Mouse (Mus musculus) thymus, adult 2 months (tissue): ENCODE measurements around the gene Rsad1. TPM values are rescaled to one million over a fixed set of nuclear protein-coding genes. Genes with fewer than 3 reads are reported as not detected.

Experiments
- DNase-seq: peaks from one replicate; pipeline ENCODE4 v3.0.0; 2021
- H3K27ac ChIP-seq: fragments of 200-500 bp; 2 replicates; pipeline ENCODE4 v1.5.1; 2012; ENCODE audit warnings: low read length, control low read depth; ENCODE audit not compliant: control insufficient read depth, insufficient read depth
- H3K27me3 ChIP-seq: fragments of 200-500 bp; 2 replicates; pipeline ENCODE4 v1.6.1; 2012; ENCODE audit warnings: mild to moderate bottlenecking, low read length, moderate library complexity, mixed read lengths; ENCODE audit not compliant: control insufficient read depth, insufficient read depth
- H3K36me3 ChIP-seq: fragments of 200-500 bp; 2 replicates; pipeline ENCODE4 v1.6.1; 2012; ENCODE audit warnings: mild to moderate bottlenecking, low read length, moderate library complexity; ENCODE audit not compliant: control insufficient read depth, insufficient read depth
- H3K4me1 ChIP-seq: fragments of 200-500 bp; replicated peaks from 2 replicates; pipeline ENCODE4 v1.6.1; 2012; ENCODE audit warnings: low read length; ENCODE audit not compliant: control insufficient read depth, insufficient read depth
- H3K4me3 ChIP-seq: fragments of 200-500 bp; 2 replicates; pipeline ENCODE4 v1.5.1; 2012; ENCODE audit warnings: mild to moderate bottlenecking, low read length, control low read depth, moderate library complexity; ENCODE audit not compliant: control insufficient read depth, insufficient read depth
- CTCF ChIP-seq: fragments of 200-500 bp; IDR thresholded peaks from 2 replicates; pipeline ENCODE4 v1.5.1; 2012; ENCODE audit warnings: mild to moderate bottlenecking, control low read depth, low read length, moderate library complexity, borderline replicate concordance; ENCODE audit not compliant: control insufficient read depth, poor library complexity, insufficient read depth; ENCODE audit errors: extremely low read depth
- POLR2A ChIP-seq: fragments of 200-500 bp; IDR thresholded peaks from 2 replicates; pipeline ENCODE4 v1.6.1; 2012; ENCODE audit warnings: mild to moderate bottlenecking, low read length, control low read depth, moderate library complexity; ENCODE audit not compliant: control insufficient read depth, poor library complexity, insufficient read depth; ENCODE audit errors: extremely low read depth
- WGBS: fragments of 180-500 bp; shearing (Covaris S2); methylation state at CpG from one replicate; pipeline ENCODE4 v1.1.7; 2018; 5-methylcytosine and 5-hydroxymethylcytosine counted together
- polyA plus RNA-seq: library from polyadenylated mRNA; depleted of rRNA; stranded (reverse); fragments of >200 nt; gene quantifications from 2 replicates; pipeline ENCODE4 v1.2.3, GENCODE M21; 2012

Rsad1 gene
- polyA plus RNA-seq, 1 experiment = 5.4 TPM

DNA sequence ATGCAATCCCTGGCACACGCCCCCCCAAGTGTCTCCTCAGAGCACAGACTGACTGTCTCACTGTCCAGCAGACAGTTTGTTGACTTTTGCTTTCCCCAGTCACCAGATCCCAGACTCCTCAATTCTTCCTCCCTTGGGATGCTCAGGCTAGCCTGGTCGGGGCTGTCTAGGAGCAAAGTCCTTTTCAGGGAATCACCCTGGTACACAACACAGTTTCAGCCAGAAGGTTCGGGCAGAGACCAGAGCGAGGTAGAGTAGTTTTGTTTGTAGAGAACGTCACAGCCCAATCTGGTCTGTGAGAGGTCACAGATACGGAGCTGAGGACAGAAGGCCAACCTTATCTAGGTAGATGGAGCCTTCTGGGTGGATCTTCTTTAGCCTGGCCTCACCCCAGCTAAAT, 17.5 kb upstream of the Rsad1 start:
- no peak for TF ChIP-seq CTCF
- no peak for TF ChIP-seq POLR2A
- peaks cover 31% of the 10 kb centered on the region for H3K4me1 ChIP-seq
- no peaks in the 10 kb centered on the region for H3K36me3 ChIP-seq
- peaks cover 4% of the 10 kb centered on the region; the same call in 1 of the 2 replicates for H3K27me3 ChIP-seq
- DNase-seq = no peak
- WGBS = 94% methylated on average over 6 of the region's 6 CpGs
- no peak overlapping the region for H3K4me3 ChIP-seq
- H3K27ac ChIP-seq = no peak overlapping the region

DNA sequence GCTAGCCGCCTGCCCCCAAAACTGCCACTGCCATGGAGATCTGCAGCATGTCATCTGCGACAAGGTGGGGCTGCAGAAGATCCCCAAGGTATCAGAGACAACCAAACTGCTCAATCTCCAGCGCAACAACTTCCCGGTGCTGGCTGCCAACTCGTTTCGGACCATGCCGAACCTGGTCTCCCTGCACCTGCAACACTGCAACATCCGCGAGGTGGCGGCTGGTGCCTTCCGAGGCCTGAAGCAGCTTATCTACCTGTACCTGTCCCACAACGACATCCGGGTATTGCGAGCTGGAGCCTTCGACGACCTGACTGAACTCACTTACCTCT, 16.1 kb upstream of the Rsad1 start:
- no peak overlapping the region for H3K4me3 ChIP-seq
- DNase-seq = no peak
- H3K27me3 ChIP-seq = peaks cover 4% of the 10 kb centered on the region; the same call in 1 of the 2 replicates
- peaks cover 20% of the 10 kb centered on the region for H3K4me1 ChIP-seq
- H3K36me3 ChIP-seq = no peaks in the 10 kb centered on the region
- WGBS = 46% methylated on average over 16 of the region's 16 CpGs
- TF ChIP-seq POLR2A (no peak), CTCF (no peak)
- no peak overlapping the region for H3K27ac ChIP-seq

DNA sequence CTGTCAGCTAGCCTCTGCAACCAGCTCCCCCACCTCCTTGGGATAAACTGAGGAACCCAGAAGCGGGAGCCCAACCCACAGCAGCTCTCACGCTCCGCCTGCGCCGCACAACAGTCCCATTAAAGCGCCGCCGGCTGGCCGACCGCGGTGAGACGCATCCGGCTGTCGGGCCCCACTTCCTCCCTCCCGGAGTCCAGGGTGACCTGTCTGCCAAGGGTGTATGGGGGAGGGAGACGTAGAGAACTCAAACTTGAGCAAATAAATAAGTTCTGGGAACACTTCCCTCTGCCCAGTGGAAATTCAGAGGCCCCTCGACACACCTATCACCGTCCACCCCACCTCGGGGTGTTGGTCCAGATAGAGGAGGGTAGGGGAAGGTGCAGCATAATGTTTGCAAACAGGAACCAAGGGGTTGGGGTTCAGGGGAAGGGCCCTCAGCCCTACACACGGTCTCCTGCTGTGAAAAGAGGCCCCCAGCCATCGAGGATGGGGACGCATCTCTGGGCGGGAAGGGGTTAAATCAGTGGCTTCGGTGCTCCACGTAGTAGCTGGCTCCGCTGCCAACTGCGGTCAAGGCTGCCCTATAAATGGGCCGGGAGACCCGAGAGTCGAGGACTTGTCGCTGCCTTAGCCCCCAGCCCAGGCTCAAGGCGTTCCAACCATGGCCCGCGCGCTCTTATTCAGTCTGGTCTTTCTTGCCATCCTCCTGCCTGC, 15.5 kb upstream of the Rsad1 start, which contains the start of gene Chad:
TSS of gene Chad (plus strand) at position 611 of the 714 bp plus-strand sequence.
- 0 out of 2 replicates have a peak within 1 kb of the TSS, but pooled peaks have one; percentile 8 for H3K4me3 ChIP-seq
- no peak for TF ChIP-seq CTCF
- TF ChIP-seq POLR2A = no peak
- 8% methylated on average over 35 of the region's 35 CpGs for WGBS
- peak; percentile 48 for DNase-seq
- H3K36me3 ChIP-seq = no peaks in the 10 kb centered on the region
- peaks cover 4% of the 10 kb centered on the region; the same call in 1 of the 2 replicates for H3K27me3 ChIP-seq
- no peak within 1 kb of the TSS for H3K27ac ChIP-seq
- peaks cover 18% of the 10 kb centered on the region for H3K4me1 ChIP-seq

DNA sequence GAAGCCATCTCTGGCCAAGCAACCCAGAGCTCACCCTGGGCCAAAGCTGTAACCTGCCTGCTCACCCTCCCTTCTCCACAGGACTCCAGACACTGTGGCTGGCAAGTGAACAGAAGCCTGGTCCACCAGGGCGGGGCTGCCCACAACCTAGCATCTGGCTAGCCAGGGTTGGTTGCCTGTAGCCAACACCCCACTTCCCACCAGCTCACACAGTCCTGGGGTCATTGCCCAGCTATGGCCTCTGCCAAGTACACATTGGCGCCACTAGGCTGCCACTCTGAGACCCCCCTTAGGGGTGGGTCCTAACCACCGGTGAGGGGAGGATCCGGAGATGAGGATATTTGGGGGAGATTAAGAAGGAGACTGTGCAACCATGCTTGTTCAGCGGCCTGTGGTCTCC, 14.8 kb upstream of the Rsad1 start:
- H3K4me3 ChIP-seq = no peak overlapping the region
- 15% methylated on average over 5 of the region's 5 CpGs for WGBS
- H3K27me3 ChIP-seq = peaks cover 4% of the 10 kb centered on the region; the same call in 1 of the 2 replicates
- peaks cover 18% of the 10 kb centered on the region for H3K4me1 ChIP-seq
- TF ChIP-seq CTCF = no peak
- TF ChIP-seq POLR2A = no peak
- H3K36me3 ChIP-seq = no peaks in the 10 kb centered on the region
- H3K27ac ChIP-seq = no peak overlapping the region
- no peak for DNase-seq

DNA sequence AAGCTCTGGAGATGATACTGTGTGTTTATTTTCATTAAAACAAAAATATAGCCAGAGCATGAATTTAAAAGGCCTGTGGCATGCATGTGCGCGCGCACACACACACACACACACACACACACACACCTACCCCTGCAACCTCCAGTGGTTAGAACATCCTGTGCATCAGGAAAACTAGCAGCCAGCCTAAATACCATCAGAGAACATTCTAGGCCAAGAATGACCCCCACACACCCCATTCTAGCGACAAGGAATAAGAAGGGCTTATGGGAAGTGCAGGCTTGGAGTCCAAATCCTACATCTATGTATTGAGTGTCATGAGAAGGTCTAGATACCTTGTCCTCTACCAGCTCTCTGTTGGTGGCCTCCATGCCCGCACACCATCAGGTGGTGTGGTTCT, 14.3 kb upstream of the Rsad1 start:
- TF ChIP-seq CTCF (no peak), POLR2A (no peak)
- DNase-seq = no peak
- peaks cover 18% of the 10 kb centered on the region for H3K4me1 ChIP-seq
- WGBS = 37% methylated on average over 5 of the region's 5 CpGs
- H3K4me3 ChIP-seq = no peak overlapping the region
- H3K27me3 ChIP-seq = peaks cover 4% of the 10 kb centered on the region; the same call in 1 of the 2 replicates
- no peaks in the 10 kb centered on the region for H3K36me3 ChIP-seq
- no peak overlapping the region for H3K27ac ChIP-seq

DNA sequence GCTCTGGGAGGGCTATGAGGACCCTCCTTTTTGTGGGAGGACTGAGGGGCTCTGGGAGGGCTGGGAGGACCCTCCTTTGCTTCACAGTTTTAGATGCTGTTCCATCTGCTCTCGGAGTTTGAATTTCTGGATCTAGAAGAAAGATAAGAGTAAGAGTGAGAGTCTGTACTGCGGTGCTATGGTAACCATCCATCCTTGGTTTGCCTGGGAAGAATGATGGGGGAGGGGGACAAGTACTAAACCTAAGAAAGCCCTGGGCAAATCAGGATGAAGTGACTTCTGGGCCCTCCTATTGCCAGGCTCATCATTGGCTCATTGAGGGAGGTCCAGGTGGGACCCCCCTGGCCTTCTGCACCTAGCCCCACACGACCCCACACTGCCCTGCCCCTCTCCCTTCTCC, 9.2 kb upstream of the Rsad1 start:
- Histone ChIP-seq H3K4me1 (no peaks in the 10 kb centered on the region; the same call in 1 of the 2 replicates), H3K36me3 (no peaks in the 10 kb centered on the region), H3K4me3 (no peak overlapping the region), H3K27me3 (no peaks in the 10 kb centered on the region), H3K27ac (no peak overlapping the region)
- TF ChIP-seq CTCF (no peak), POLR2A (no peak)
- WGBS = 89% methylated on average over 3 of the region's 3 CpGs
- no peak for DNase-seq

DNA sequence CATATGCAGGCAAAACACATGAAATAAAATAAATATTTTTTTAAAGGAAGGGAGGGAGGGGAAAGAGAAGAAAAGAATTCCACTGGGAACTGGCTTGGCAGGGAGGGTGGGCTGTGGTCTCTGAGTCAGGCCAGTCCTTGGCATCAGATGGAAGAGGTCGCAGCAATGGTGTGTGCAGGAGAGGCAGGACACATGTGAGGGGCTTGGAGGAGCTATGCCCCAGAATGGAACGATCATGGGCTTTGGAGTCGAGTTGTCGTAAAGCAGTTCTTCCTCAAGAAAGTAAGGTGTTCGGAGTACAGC, 1.3 kb upstream of the Rsad1 start:
- Histone ChIP-seq H3K4me3 (no peak overlapping the region), H3K4me1 (peaks cover 17% of the 10 kb centered on the region), H3K27me3 (no peaks in the 10 kb centered on the region), H3K27ac (no peak overlapping the region), H3K36me3 (no peaks in the 10 kb centered on the region)
- no peak for DNase-seq
- no peak for TF ChIP-seq CTCF
- TF ChIP-seq POLR2A = no peak
- 35% methylated on average over 5 of the region's 5 CpGs for WGBS
